Mouse (Mus musculus): Measurements from ENCODE around the gene Cmas.
A peak's percentile ranks its signal among the peaks of the same experiment; 100 is the strongest.

Gene Cmas

GRCm38 (mm10) chr6:142793468-142793867, 37.0 kb downstream of the Cmas start:
- no peak for DNase-seq (ENCODE audit: low spot score)

- DNase-seq (ENCODE audit: low spot score): no peak
Measured at GRCm38 (mm10) chr6:142795087-142795486, 38.6 kb downstream of the Cmas start.

GRCm38 (mm10) chr6:142795655-142796441, 39.4 kb downstream of the Cmas start:
- peak; percentile 59 for DNase-seq (ENCODE audit: low spot score)

GRCm38 (mm10) chr6:142797996-142798395, 41.5 kb downstream of the Cmas start:
- no peak for DNase-seq (ENCODE audit: low spot score)

- no peak for DNase-seq (ENCODE audit: low spot score)
Measured at GRCm38 (mm10) chr6:142798837-142799236, 42.4 kb downstream of the Cmas start.

- no peak for DNase-seq (ENCODE audit: low spot score)
Measured at GRCm38 (mm10) chr6:142799704-142800374, 43.4 kb downstream of the Cmas start.

GRCm38 (mm10) chr6:142801687-142802086, 45.2 kb downstream of the Cmas start:
- no peak for DNase-seq (ENCODE audit: low spot score)

- DNase-seq (ENCODE audit: low spot score): no peak
Measured at GRCm38 (mm10) chr6:142802617-142803525, 46.4 kb downstream of the Cmas start.

- no peak for DNase-seq (ENCODE audit: low spot score)
Measured at GRCm38 (mm10) chr6:142804402-142804801, 47.9 kb downstream of the Cmas start, which contains the start of gene Sult6b2. Sult6b2 (minus strand) TSS chr6:142804502.

- no peak for DNase-seq (ENCODE audit: low spot score)
Measured at GRCm38 (mm10) chr6:142806326-142806725, 49.8 kb downstream of the Cmas start.

- DNase-seq (ENCODE audit: low spot score): no peak
Measured at GRCm38 (mm10) chr6:142809373-142810098, 53.0 kb downstream of the Cmas start.

- DNase-seq (ENCODE audit: low spot score): no peak
Measured at GRCm38 (mm10) chr6:142810239-142810638, 53.8 kb downstream of the Cmas start.

GRCm38 (mm10) chr6:142812969-142813368, 56.5 kb downstream of the Cmas start:
- DNase-seq (ENCODE audit: low spot score): no peak

GRCm38 (mm10) chr6:142814011-142814410, 57.5 kb downstream of the Cmas start:
- no peak for DNase-seq (ENCODE audit: low spot score)

- peak; percentile 74 for DNase-seq (ENCODE audit: low spot score)
Measured at GRCm38 (mm10) chr6:142814495-142814921, 58.0 kb downstream of the Cmas start.

GRCm38 (mm10) chr6:142815513-142815912, 59.0 kb downstream of the Cmas start:
- DNase-seq (ENCODE audit: low spot score): no peak

- DNase-seq (ENCODE audit: low spot score): no peak
Measured at GRCm38 (mm10) chr6:142818306-142818705, 61.8 kb downstream of the Cmas start.

GRCm38 (mm10) chr6:142823008-142823787, 66.7 kb downstream of the Cmas start:
- DNase-seq (ENCODE audit: low spot score): no peak
